Mouse (Mus musculus): ENCODE results near the gene Dnajc21. TPM values are rescaled to one million over a fixed set of nuclear protein-coding genes. Genes with fewer than 3 reads are reported as not detected.

The Dnajc21 gene
- polyA plus RNA-seq, 1 experiment, result 14.0 TPM

- H3K36me3 ChIP-seq (ENCODE audit: control insufficient read depth, insufficient read depth, low read length), result no peaks in the 10 kb centered on the region
- H3K27me3 ChIP-seq (ENCODE audit: control insufficient read depth, insufficient read depth, low read length), result no peaks in the 10 kb centered on the region
- H3K4me1 ChIP-seq (ENCODE audit: control insufficient read depth, insufficient read depth, low read length), result no peaks in the 10 kb centered on the region; the same call in 1 of the 2 replicates
- TF ChIP-seq POLR2A (IDR thresholded peaks at IDR 0.05; ENCODE audit: control insufficient read depth, low read depth, low read length), result no peak
- no peak for TF ChIP-seq CTCF (IDR thresholded peaks at IDR 0.05; ENCODE audit: control insufficient read depth, insufficient read depth, insufficient replicate concordance, low read depth, low read length)
- H3K4me3 ChIP-seq (ENCODE audit: control insufficient read depth, low read depth, low read length), result no peak overlapping the region
- H3K27ac ChIP-seq (ENCODE audit: control insufficient read depth, insufficient read depth, low read depth, low read length), result no peak overlapping the region
Measured at GRCm38 (mm10) chr15:10468761-10469160, 1.6 kb downstream of the Dnajc21 start.

- Histone ChIP-seq H3K27ac (ENCODE audit: control insufficient read depth, insufficient read depth, low read depth, low read length) (no peak overlapping the region), H3K4me3 (ENCODE audit: control insufficient read depth, low read depth, low read length) (no peak overlapping the region), H3K36me3 (ENCODE audit: control insufficient read depth, insufficient read depth, low read length) (peaks cover 5% of the 10 kb centered on the region), H3K27me3 (ENCODE audit: control insufficient read depth, insufficient read depth, low read length) (no peaks in the 10 kb centered on the region), H3K4me1 (ENCODE audit: control insufficient read depth, insufficient read depth, low read length) (no peaks in the 10 kb centered on the region)
- no peak for TF ChIP-seq POLR2A (IDR thresholded peaks at IDR 0.05; ENCODE audit: control insufficient read depth, low read depth, low read length)
- TF ChIP-seq CTCF (IDR thresholded peaks at IDR 0.05; ENCODE audit: control insufficient read depth, insufficient read depth, insufficient replicate concordance, low read depth, low read length), result no peak
Measured at GRCm38 (mm10) chr15:10464678-10465077, 5.6 kb downstream of the Dnajc21 start.

DNA sequence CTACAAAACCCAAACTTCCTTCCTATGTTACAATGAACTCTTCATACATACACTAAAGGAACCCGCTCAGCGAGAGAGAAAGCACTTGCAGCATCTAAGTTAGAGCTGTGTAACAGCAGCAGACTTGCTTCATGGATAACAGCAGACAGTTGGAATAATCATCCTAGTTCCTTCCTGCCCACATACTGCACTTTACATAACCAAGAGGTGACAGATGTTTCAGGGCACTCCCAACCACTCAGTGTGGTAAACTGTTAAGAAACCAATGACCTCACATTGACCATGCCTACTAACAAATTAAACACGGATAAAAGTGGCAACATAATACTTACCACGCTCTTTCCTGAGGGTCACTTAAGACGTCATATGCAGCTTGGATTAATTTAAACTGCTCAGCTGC lies 6.8 kb downstream of the Dnajc21 start:
- Histone ChIP-seq H3K36me3 (ENCODE audit: control insufficient read depth, insufficient read depth, low read length) (peaks cover 5% of the 10 kb centered on the region), H3K27me3 (ENCODE audit: control insufficient read depth, insufficient read depth, low read length) (no peaks in the 10 kb centered on the region), H3K4me1 (ENCODE audit: control insufficient read depth, insufficient read depth, low read length) (no peaks in the 10 kb centered on the region), H3K4me3 (ENCODE audit: control insufficient read depth, low read depth, low read length) (no peak overlapping the region), H3K27ac (ENCODE audit: control insufficient read depth, insufficient read depth, low read depth, low read length) (no peak overlapping the region)
- TF ChIP-seq POLR2A (IDR thresholded peaks at IDR 0.05; ENCODE audit: control insufficient read depth, low read depth, low read length), result no peak
- TF ChIP-seq CTCF (IDR thresholded peaks at IDR 0.05; ENCODE audit: control insufficient read depth, insufficient read depth, insufficient replicate concordance, low read depth, low read length), result no peak

GRCm38 (mm10) chr15:10460986-10461385 lies 9.3 kb downstream of the Dnajc21 start:
- peaks cover 5% of the 10 kb centered on the region for H3K36me3 ChIP-seq (ENCODE audit: control insufficient read depth, insufficient read depth, low read length)
- no peak for TF ChIP-seq CTCF (IDR thresholded peaks at IDR 0.05; ENCODE audit: control insufficient read depth, insufficient read depth, insufficient replicate concordance, low read depth, low read length)
- TF ChIP-seq POLR2A (IDR thresholded peaks at IDR 0.05; ENCODE audit: control insufficient read depth, low read depth, low read length), result no peak
- no peaks in the 10 kb centered on the region for H3K4me1 ChIP-seq (ENCODE audit: control insufficient read depth, insufficient read depth, low read length)
- no peaks in the 10 kb centered on the region for H3K27me3 ChIP-seq (ENCODE audit: control insufficient read depth, insufficient read depth, low read length)
- no peak overlapping the region for H3K4me3 ChIP-seq (ENCODE audit: control insufficient read depth, low read depth, low read length)
- H3K27ac ChIP-seq (ENCODE audit: control insufficient read depth, insufficient read depth, low read depth, low read length), result no peak overlapping the region

- no peaks in the 10 kb centered on the region for H3K4me1 ChIP-seq (ENCODE audit: control insufficient read depth, insufficient read depth, low read length)
- H3K27me3 ChIP-seq (ENCODE audit: control insufficient read depth, insufficient read depth, low read length), result no peaks in the 10 kb centered on the region
- H3K36me3 ChIP-seq (ENCODE audit: control insufficient read depth, insufficient read depth, low read length), result no peaks in the 10 kb centered on the region; the same call in none of the 2 replicates
- H3K27ac ChIP-seq (ENCODE audit: control insufficient read depth, insufficient read depth, low read depth, low read length), result no peak overlapping the region
- no peak for TF ChIP-seq CTCF (IDR thresholded peaks at IDR 0.05; ENCODE audit: control insufficient read depth, insufficient read depth, insufficient replicate concordance, low read depth, low read length)
- H3K4me3 ChIP-seq (ENCODE audit: control insufficient read depth, low read depth, low read length), result no peak overlapping the region
Measured at GRCm38 (mm10) chr15:10447102-10447501, 23.2 kb downstream of the Dnajc21 start.

- no peaks in the 10 kb centered on the region; the same call in 1 of the 2 replicates for H3K36me3 ChIP-seq (ENCODE audit: control insufficient read depth, insufficient read depth, low read length)
Measured at GRCm38 (mm10) chr15:10442275-10442674, 28.0 kb downstream of the Dnajc21 start.

DNA sequence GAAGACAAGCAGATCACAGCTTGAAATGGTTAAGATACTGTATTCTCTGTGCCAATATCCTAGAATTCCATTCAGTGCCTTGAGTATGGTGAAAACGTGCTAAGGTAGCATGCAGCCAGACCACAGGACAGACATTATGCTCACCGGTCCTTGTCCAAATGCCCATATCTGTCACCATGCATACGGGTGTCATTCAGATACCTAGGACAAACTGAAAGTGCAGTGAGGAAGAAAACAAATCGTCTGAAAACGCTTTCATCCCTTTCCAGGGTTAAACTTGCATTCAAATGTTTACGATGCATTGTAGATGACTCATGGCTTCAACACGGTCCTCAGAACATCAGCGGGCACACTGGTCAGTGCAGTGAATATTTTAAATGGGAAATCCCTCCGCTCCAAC lies 28.8 kb downstream of the Dnajc21 start:
- no peak overlapping the region for H3K4me3 ChIP-seq (ENCODE audit: control insufficient read depth, low read depth, low read length)
- no peaks in the 10 kb centered on the region for H3K36me3 ChIP-seq (ENCODE audit: control insufficient read depth, insufficient read depth, low read length)
- H3K27me3 ChIP-seq (ENCODE audit: control insufficient read depth, insufficient read depth, low read length), result no peaks in the 10 kb centered on the region
- no peak for TF ChIP-seq CTCF (IDR thresholded peaks at IDR 0.05; ENCODE audit: control insufficient read depth, insufficient read depth, insufficient replicate concordance, low read depth, low read length)
- no peak for TF ChIP-seq POLR2A (IDR thresholded peaks at IDR 0.05; ENCODE audit: control insufficient read depth, low read depth, low read length)
- no peak overlapping the region for H3K27ac ChIP-seq (ENCODE audit: control insufficient read depth, insufficient read depth, low read depth, low read length)
- H3K4me1 ChIP-seq (ENCODE audit: control insufficient read depth, insufficient read depth, low read length), result no peaks in the 10 kb centered on the region

More at GRCm38 (mm10) chr15:10442275-10442674, 28.0 kb downstream of the Dnajc21 start:
- no peaks in the 10 kb centered on the region for H3K27me3 ChIP-seq (ENCODE audit: control insufficient read depth, insufficient read depth, low read length)
- no peak overlapping the region for H3K27ac ChIP-seq (ENCODE audit: control insufficient read depth, insufficient read depth, low read depth, low read length)
- no peak overlapping the region for H3K4me3 ChIP-seq (ENCODE audit: control insufficient read depth, low read depth, low read length)
- H3K4me1 ChIP-seq (ENCODE audit: control insufficient read depth, insufficient read depth, low read length), result no peaks in the 10 kb centered on the region
- TF ChIP-seq CTCF (IDR thresholded peaks at IDR 0.05; ENCODE audit: control insufficient read depth, insufficient read depth, insufficient replicate concordance, low read depth, low read length) (no peak), POLR2A (IDR thresholded peaks at IDR 0.05; ENCODE audit: control insufficient read depth, low read depth, low read length) (no peak)

GRCm38 (mm10) chr15:10439963-10440362 lies 30.4 kb downstream of the Dnajc21 start:
- no peaks in the 10 kb centered on the region for H3K4me1 ChIP-seq (ENCODE audit: control insufficient read depth, insufficient read depth, low read length)
- no peak overlapping the region for H3K27ac ChIP-seq (ENCODE audit: control insufficient read depth, insufficient read depth, low read depth, low read length)
- no peak overlapping the region for H3K4me3 ChIP-seq (ENCODE audit: control insufficient read depth, low read depth, low read length)
- no peaks in the 10 kb centered on the region for H3K36me3 ChIP-seq (ENCODE audit: control insufficient read depth, insufficient read depth, low read length)
- TF ChIP-seq POLR2A (IDR thresholded peaks at IDR 0.05; ENCODE audit: control insufficient read depth, low read depth, low read length), result no peak
- no peak for TF ChIP-seq CTCF (IDR thresholded peaks at IDR 0.05; ENCODE audit: control insufficient read depth, insufficient read depth, insufficient replicate concordance, low read depth, low read length)
- no peaks in the 10 kb centered on the region for H3K27me3 ChIP-seq (ENCODE audit: control insufficient read depth, insufficient read depth, low read length)

Measured in testis, adult 2 months (tissue).